Mouse (Mus musculus): Measurements from ENCODE around the gene Slc38a7. TPM values are rescaled to one million over a fixed set of nuclear protein-coding genes. Genes with fewer than 3 reads are reported as not detected.
A peak's percentile ranks its signal among the peaks of the same experiment; 100 is the strongest.
"Not testable (repeated sequence)": the region's sequence is repeated elsewhere in the genome, so short reads cannot be mapped to it uniquely, and the experiment has no call there.

Gene Slc38a7
- polyA plus RNA-seq, 1 experiment: 21.8 TPM

- no peak overlapping the region for H3K4me3 ChIP-seq (replicated peaks; ENCODE audit: extremely low read depth, low read depth, low read length)
- peaks cover 6% of the 10 kb centered on the region for H3K4me1 ChIP-seq (ENCODE audit: control insufficient read depth, insufficient read depth, low read length)
- TF ChIP-seq CTCF (IDR thresholded peaks at IDR 0.05; ENCODE audit: insufficient read depth, low read length) (no peak), POLR2A (IDR thresholded peaks at IDR 0.05; ENCODE audit: borderline replicate concordance, extremely low read depth, low read depth, low read length) (no peak)
- 79% methylated on average over 12 of the region's 12 CpGs for WGBS
- no peak for DNase-seq
Measured at GRCm38 (mm10) chr8:95884491-95884890, 31.2 kb upstream of the Slc38a7 start.

DNA sequence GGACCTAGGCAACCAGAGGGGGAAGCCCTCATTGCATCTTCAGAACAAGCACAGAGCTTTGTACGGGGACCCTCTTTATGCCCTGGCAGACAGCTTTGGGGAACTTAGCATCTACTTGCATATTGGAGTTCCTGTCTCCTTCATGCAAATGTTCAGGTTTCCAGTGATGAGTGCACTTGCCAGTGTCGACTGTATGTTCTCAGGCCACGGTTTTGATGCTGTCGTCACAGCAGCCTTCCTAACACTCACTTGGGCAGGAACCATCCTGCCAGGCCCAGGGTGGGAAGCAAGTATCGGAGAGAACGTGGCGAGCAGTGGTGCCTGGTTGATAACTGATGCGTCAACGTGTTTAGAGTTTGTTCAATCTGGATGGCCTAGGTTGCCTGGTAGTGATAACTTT is 28.9 kb upstream of the Slc38a7 start:
- Histone ChIP-seq H3K4me3 (replicated peaks; ENCODE audit: extremely low read depth, low read depth, low read length) (no peak overlapping the region), H3K4me1 (ENCODE audit: control insufficient read depth, insufficient read depth, low read length) (no peaks in the 10 kb centered on the region; the same call in 1 of the 2 replicates)
- 85% methylated on average over 9 of the region's 9 CpGs for WGBS
- TF ChIP-seq CTCF (IDR thresholded peaks at IDR 0.05; ENCODE audit: insufficient read depth, low read length): no peak
- no peak for TF ChIP-seq POLR2A (IDR thresholded peaks at IDR 0.05; ENCODE audit: borderline replicate concordance, extremely low read depth, low read depth, low read length)
- no peak for DNase-seq

DNA sequence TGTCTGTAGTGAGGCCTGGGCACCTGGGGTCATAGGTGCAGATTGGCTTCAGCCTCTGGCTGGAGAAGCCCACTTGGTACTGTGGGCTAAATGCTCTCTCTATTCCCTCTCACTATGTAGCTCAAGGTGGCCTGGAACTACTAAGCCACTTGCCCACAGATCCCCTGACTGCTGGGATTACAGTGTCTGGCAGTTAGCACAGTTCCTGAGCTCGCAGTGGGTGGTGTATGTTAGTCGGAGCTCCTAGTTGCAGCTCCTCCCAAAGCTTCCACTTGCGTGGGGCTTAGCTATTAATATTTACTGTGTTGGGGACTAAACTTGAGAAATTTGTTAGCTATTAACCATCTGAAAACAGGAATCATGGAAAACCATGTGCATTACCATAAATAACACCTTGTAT is 28.2 kb upstream of the Slc38a7 start:
- no peak for TF ChIP-seq POLR2A (IDR thresholded peaks at IDR 0.05; ENCODE audit: borderline replicate concordance, extremely low read depth, low read depth, low read length)
- no peak for TF ChIP-seq CTCF (IDR thresholded peaks at IDR 0.05; ENCODE audit: insufficient read depth, low read length)
- 67% methylated on average over 3 of the region's 3 CpGs for WGBS
- Histone ChIP-seq H3K4me3 (replicated peaks; ENCODE audit: extremely low read depth, low read depth, low read length) (no peak overlapping the region), H3K4me1 (ENCODE audit: control insufficient read depth, insufficient read depth, low read length) (no peaks in the 10 kb centered on the region; the same call in 1 of the 2 replicates)
- no peak for DNase-seq

- 77% methylated on average over 4 of the region's 4 CpGs for WGBS
- Histone ChIP-seq H3K4me1 (ENCODE audit: control insufficient read depth, insufficient read depth, low read length) (no peaks in the 10 kb centered on the region; the same call in 1 of the 2 replicates), H3K4me3 (replicated peaks; ENCODE audit: extremely low read depth, low read depth, low read length) (no peak overlapping the region)
- no peak for TF ChIP-seq CTCF (IDR thresholded peaks at IDR 0.05; ENCODE audit: insufficient read depth, low read length)
- DNase-seq: no peak
Measured at GRCm38 (mm10) chr8:95879823-95880222, 26.5 kb upstream of the Slc38a7 start.

- 47% methylated on average over 12 of the region's 12 CpGs for WGBS
- Histone ChIP-seq H3K4me3 (replicated peaks; ENCODE audit: extremely low read depth, low read depth, low read length) (no peak overlapping the region), H3K4me1 (ENCODE audit: control insufficient read depth, insufficient read depth, low read length) (no peaks in the 10 kb centered on the region; the same call in 1 of the 2 replicates)
- TF ChIP-seq POLR2A (IDR thresholded peaks at IDR 0.05; ENCODE audit: borderline replicate concordance, extremely low read depth, low read depth, low read length): no peak
- TF ChIP-seq CTCF (IDR thresholded peaks at IDR 0.05; ENCODE audit: insufficient read depth, low read length): no peak
- DNase-seq: peak; percentile 41
Measured at GRCm38 (mm10) chr8:95878176-95878962, 25.0 kb upstream of the Slc38a7 start.

GRCm38 (mm10) chr8:95875270-95875669 is 21.9 kb upstream of the Slc38a7 start:
- WGBS: 96% methylated on average over 7 of the region's 7 CpGs
- Histone ChIP-seq H3K4me3 (replicated peaks; ENCODE audit: extremely low read depth, low read depth, low read length) (no peak overlapping the region), H3K4me1 (ENCODE audit: control insufficient read depth, insufficient read depth, low read length) (no peaks in the 10 kb centered on the region; the same call in 1 of the 2 replicates)
- DNase-seq: no peak
- TF ChIP-seq POLR2A (IDR thresholded peaks at IDR 0.05; ENCODE audit: borderline replicate concordance, extremely low read depth, low read depth, low read length) (no peak), CTCF (IDR thresholded peaks at IDR 0.05; ENCODE audit: insufficient read depth, low read length) (no peak)

GRCm38 (mm10) chr8:95871690-95872089 is 18.4 kb upstream of the Slc38a7 start:
- TF ChIP-seq CTCF (IDR thresholded peaks at IDR 0.05; ENCODE audit: insufficient read depth, low read length) (no peak), POLR2A (IDR thresholded peaks at IDR 0.05; ENCODE audit: borderline replicate concordance, extremely low read depth, low read depth, low read length) (no peak)
- Histone ChIP-seq H3K4me3 (replicated peaks; ENCODE audit: extremely low read depth, low read depth, low read length) (no peak overlapping the region), H3K4me1 (ENCODE audit: control insufficient read depth, insufficient read depth, low read length) (no peaks in the 10 kb centered on the region)
- 89% methylated on average over 16 of the region's 16 CpGs for WGBS
- no peak for DNase-seq

DNA sequence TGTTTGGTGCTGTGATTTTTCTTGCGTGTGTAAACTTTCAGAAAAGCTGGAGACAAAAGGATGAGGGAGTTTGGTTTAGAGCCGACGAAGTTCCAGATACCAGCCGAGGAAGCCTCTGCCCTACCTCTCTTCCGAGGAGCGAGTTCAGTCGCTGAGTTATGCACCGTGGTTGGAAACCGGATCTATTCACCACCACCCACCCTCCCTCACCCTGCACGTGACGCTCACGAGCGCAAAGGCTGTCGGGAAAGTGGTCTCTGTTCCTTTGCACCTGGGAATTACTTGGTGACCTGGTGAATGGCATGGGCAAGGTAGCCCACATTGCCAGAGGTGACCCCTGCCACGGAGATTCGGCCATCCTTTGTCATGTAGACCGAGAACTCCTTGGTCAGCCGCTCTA is 11.5 kb upstream of the Slc38a7 start:
- not testable (repeated sequence) for H3K4me1 ChIP-seq (ENCODE audit: control insufficient read depth, insufficient read depth, low read length); DNase-seq; H3K4me3 ChIP-seq (replicated peaks; ENCODE audit: extremely low read depth, low read depth, low read length)
- WGBS: 94% methylated on average over 18 of the region's 18 CpGs

DNA sequence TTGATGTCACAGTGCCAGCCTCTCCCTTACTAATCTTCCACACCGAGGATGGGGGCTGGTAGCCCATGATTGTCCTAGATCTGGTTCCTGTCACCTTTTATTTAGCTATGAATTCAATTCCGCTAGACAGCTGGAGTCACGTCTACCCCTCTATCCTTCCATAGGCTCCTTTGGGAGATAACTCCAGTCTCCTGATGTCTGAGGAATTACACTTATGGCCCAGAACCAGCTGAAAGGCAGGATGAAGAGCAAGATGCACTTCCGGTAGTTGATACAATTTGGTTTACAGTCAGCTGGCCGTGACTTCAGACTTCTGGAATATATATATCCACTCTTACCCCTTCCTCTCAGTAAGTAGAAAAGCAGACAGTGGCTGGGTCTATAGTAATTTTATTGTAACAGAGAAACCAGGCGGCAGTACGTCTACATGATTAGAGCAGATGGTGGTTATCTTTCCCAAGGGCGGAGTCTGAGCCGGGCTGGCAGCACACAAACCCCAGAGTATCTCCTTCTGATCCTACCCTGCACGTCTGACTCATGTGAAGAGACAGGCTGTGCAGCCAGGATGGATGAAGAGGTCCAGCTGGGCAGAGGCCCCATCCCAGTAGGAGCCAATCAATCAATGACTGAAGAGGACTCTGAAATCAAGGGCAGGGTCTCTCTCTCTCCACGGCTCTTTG is 10.6 kb upstream of the Slc38a7 start:
- DNase-seq; H3K4me1 ChIP-seq (ENCODE audit: control insufficient read depth, insufficient read depth, low read length); H3K4me3 ChIP-seq (replicated peaks; ENCODE audit: extremely low read depth, low read depth, low read length): not testable (repeated sequence)
- WGBS: 78% methylated on average over 10 of the region's 11 CpGs

DNA sequence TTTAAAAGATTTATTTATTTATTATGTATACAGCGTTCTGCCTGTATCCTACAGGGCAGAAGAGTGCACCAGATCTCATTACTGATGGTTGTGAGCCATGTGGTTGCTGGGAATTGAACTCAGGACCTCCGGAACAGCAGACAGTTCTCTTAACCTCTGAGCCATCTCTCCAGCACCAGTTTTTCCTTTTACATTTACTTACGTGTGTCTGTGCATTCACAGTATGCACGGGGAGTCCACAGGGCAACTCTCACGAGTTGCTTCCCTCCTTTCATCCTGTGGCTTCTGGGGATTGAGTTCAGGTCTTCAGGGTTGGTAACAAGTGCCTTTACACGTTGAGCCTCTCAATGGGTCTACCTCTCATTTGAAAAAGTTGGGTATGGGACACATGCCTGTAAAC is 835 bp upstream of the Slc38a7 start:
- DNase-seq: no peak
- no peak overlapping the region for H3K4me3 ChIP-seq (replicated peaks; ENCODE audit: extremely low read depth, low read depth, low read length)
- 0 out of 2 replicates have a peak, but pooled peaks cover 6% of the 10 kb centered on the region for H3K4me1 ChIP-seq (ENCODE audit: control insufficient read depth, insufficient read depth, low read length)
- 82% methylated on average over 6 of the region's 6 CpGs for WGBS
- TF ChIP-seq POLR2A (IDR thresholded peaks at IDR 0.05; ENCODE audit: borderline replicate concordance, extremely low read depth, low read depth, low read length) (no peak), CTCF (IDR thresholded peaks at IDR 0.05; ENCODE audit: insufficient read depth, low read length) (no peak)

Data from lung, adult 2 months (tissue).